19 mouse cellular contexts compared by ENCODE assay signal in genomic region chr9:27268493-27268892, GRCm38 (mm10).
"Had no signal": no experiment of that assay in that cellular context is flagged by ENCODE, and none has a peak within 500 bp of the region (broad histone marks: within the 10 kb centered on the region; RNA-seq: fewer than 3 reads in every experiment).

No protein-coding gene starts in this region.

- DNase-seq: gastrocnemius, adult 2 months; gastrocnemius, postnatal 10 days; gastrocnemius, postnatal 25 days; heart, adult 2 months; heart, postnatal 10 days; heart, postnatal 4 days; kidney, adult 18-20 months; kidney, adult 8-10 months; kidney, postnatal 10 days; kidney, postnatal 25 days; kidney, postnatal 4 days; layer of hippocampus, adult 9-11 months; layer of hippocampus, postnatal 36 days; liver; liver, embryonic 13.5 days had no signal

- ATAC-seq: hindbrain, embryonic 16.5 days; inflammation-experienced regulatory T-cells, adult 6 months; intestine, embryonic 15.5 days; intestine, postnatal 0 days had no signal
